Mouse (Mus musculus): ENCODE measurements around the gene Ranbp2.

- TF ChIP-seq CHD2 (IDR thresholded peaks at IDR 0.05; ENCODE audit: low read length) (0 out of 2 replicates have a peak, but pooled peaks have one; percentile 21), POLR2A (IDR thresholded peaks at IDR 0.05; ENCODE audit: low read depth, low read length) (peak; percentile 89), MAFK (IDR thresholded peaks at IDR 0.05; ENCODE audit: insufficient replicate concordance, low read length) (no peak), MAX (IDR thresholded peaks at IDR 0.05; ENCODE audit: low read length) (peak; percentile 98), NELFE (IDR thresholded peaks at IDR 0.05; ENCODE audit: low read depth, low read length) (peak; percentile 89)
Observed at GRCm38 (mm10) chr10:58446384-58447279, at the start of gene Ranbp2.
